Mouse (Mus musculus) urinary bladder, postnatal 10 days (tissue): ENCODE measurements around the gene Lrrc73.
A peak's percentile ranks its signal among the peaks of the same experiment; 100 is the strongest.

Experiments
- DNase-seq: peaks from one replicate; pipeline ENCODE4 v3.0.0; 2022; ENCODE audit warnings: low spot score

Gene Lrrc73

GRCm38 (mm10) chr17:46262201-46262694 is 8.9 kb downstream of the Lrrc73 start:
- no peak for DNase-seq

GRCm38 (mm10) chr17:46265502-46265901 is 12.2 kb downstream of the Lrrc73 start:
- no peak for DNase-seq

- no peak for DNase-seq
Measured at GRCm38 (mm10) chr17:46265918-46266618, 12.7 kb downstream of the Lrrc73 start.

DNA sequence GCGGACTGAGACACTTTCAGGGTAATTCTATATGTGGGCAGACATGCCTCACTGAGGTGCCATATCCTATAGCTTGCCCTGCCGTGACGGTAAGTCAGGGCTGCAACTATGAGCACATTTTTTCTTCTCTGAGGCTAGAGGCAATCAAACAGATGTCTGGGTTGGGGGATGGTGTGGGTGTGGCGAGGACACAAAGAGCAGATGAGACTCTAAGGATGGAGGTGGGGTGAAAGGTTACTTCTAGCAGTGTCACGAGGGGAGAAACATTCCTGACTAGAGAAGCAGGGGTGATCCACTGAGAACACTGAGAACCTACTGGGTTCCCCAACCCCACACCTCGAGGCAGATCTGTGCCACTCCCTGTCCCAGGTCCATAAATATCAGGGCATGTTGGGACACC is 13.7 kb downstream of the Lrrc73 start:
- DNase-seq, result no peak

DNA sequence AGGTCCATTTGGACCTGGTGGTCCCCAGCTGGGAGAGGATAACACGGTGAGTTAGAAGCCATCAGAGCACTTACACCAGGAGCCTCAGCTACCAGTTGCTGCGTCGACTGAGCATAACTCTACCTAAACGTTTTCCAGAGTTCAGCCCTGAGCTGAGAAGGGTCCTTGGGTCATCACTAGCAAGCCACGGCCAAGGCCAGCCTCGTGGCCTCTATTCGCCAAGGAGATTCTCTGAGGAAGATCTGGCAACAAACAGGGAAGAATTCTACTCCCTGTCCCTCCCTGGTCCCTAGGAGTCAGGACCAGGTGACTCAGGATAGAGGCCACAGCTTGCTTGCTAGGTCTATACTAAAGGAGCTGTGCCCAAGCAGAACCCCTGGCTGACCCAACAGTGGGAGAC is 14.2 kb downstream of the Lrrc73 start:
- no peak for DNase-seq

- no peak for DNase-seq
Measured at GRCm38 (mm10) chr17:46268026-46268720, 14.8 kb downstream of the Lrrc73 start.

DNA sequence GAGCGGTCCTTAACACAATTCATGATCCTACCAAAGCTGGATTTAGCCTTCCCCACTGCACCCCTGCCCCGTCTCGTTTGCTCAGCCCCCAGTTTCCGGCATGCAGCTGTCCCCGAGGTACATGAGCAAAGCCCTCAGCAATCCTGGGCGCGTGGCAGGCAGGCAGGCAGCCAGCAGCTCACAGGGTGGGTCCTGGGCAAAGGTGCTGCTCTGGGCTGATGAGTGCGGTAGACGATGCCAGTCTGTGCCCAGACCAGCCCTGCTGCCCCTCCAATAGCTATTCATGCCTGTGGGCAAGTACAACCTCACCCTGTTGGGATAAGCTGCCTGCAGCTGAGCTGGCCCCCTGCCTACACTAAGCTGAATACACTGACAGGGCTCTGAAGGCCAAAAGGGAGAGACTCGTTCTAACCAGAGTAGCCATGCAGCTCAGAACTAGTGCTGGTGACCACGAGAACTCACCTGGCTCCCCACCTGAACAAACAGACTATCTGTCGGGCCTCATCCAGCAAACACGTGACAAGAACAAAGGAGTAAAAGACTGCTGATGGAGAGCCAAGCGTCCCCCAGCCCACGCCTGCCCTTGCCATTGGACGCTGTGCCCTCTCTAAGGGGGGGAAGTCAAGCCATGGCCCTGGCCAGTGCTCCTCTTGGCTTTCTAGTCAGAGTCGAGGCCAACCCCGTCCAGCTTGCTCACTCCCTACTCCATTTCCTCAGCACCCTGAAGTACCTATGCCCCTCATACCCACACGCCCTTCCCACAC is 16.6 kb downstream of the Lrrc73 start:
- DNase-seq, result no peak

DNA sequence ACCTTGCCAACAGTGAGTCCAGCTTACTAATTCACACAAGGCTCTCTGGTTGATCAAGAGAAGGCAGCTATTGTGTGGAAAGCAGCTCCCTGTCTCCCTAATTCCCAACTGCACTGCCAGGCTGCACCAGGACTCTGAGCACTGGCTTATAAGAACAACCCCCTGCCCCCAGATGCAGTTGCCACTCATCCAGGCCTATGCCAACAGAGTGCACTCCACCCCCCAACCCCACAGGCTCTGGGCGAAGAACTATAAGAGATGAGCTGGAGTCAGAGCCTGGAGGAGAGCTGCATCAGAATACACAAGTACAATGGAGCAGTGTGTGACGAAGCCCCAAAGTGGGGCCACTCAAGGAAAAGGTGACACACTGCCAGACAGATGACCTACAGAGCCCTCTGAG is 18.7 kb downstream of the Lrrc73 start:
- DNase-seq, result no peak

DNA sequence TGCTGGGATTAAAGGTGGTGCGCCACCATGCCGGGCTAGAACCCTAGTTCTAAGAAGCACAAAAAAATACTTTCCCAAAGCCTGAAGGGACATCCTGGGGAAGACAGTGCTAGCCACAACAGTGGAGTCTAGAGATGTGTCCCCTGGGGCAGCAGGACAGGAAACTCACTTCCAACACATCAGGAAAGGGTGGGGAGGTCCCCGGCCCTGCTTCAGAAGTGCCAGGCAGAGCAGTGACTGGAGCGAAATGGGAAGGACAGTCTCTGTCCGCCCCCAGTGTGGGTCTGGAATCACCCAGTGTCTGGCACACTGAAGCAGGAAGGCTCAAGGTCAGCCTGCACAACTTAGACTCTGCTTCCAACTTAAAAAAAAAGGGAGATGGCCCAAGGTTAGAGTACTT is 19.3 kb downstream of the Lrrc73 start:
- DNase-seq, result no peak

DNA sequence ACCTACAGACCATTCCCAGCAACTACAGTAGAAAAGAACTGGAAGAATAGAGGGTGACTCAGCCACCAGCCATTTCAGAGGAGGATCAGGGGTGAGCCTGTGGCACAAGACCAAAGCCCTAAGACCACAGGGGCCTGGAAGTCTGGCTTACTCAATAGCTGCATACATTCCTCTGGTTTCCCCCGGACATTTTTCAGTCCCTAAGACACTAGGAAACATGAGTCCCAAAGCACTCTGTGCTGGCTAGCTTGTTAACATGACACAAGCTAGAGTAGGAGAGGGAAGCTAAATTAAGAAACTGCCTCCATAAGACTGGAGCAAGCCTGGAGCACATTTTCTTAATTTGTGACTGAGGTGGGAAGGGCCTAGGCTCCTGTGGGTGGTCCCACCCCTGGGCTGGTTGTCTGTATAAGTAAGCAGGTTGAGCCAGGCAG is 20.5 kb downstream of the Lrrc73 start:
- no peak for DNase-seq

DNA sequence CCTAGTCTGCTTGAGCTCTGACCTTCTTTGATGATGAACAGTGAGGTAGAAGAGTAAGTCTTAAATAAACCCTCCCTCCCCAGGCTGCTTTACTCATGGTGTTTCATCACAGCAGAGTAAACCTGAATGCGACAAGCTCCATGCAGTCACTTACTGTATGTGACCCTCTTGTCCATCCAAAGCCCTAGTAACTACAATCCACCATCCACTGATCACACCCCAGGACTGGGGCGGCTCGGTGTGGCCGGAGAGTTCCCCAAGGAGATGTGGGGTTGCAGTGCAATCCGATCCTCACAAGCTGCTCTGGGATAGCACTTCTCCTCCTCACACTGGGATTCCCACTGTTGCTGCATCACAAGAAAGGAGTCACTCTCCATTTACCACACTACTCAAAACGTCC is 21.1 kb downstream of the Lrrc73 start:
- DNase-seq, result no peak

GRCm38 (mm10) chr17:46275034-46275433 is 21.7 kb downstream of the Lrrc73 start:
- no peak for DNase-seq

DNA sequence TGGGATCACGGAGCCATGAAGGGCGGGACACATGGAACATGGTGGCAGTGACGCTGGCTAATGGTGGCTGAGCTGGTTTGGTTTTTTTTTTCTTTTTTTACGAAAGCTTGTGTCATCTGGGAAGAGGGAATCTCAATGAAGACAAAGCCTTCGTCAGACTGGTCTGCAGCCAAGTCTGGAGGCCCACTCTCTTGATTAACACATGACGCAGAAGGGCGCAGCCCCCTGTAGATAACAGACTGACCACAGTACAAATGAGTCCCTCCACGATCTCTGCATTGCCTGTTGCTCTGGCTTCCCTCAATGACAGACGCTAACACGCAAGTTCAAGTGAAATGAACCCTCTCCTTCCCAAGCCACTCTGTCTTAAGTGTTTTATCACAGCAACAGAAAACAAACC is 22.2 kb downstream of the Lrrc73 start:
- no peak for DNase-seq

DNA sequence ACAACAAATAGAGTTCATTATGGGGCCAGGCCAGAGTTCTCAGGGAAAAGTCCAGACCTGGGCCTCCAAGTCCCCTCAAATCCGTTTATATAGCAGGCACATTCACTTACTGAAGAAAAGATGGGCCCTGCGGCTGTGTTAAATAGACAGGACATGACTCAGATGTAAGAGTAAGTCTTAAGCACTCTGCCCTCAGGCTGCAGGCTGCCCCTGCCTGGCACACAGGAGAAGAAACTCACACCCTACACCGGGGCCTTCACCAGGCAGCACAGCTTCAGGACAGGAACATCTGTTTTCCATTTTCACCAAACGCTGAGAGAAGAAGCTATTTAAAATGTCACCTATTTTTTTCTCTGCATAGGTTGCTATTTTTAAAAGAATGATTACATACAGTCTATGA is 24.3 kb downstream of the Lrrc73 start:
- DNase-seq, result no peak

- no peak for DNase-seq
Measured at GRCm38 (mm10) chr17:46278011-46278765, 24.9 kb downstream of the Lrrc73 start.

DNA sequence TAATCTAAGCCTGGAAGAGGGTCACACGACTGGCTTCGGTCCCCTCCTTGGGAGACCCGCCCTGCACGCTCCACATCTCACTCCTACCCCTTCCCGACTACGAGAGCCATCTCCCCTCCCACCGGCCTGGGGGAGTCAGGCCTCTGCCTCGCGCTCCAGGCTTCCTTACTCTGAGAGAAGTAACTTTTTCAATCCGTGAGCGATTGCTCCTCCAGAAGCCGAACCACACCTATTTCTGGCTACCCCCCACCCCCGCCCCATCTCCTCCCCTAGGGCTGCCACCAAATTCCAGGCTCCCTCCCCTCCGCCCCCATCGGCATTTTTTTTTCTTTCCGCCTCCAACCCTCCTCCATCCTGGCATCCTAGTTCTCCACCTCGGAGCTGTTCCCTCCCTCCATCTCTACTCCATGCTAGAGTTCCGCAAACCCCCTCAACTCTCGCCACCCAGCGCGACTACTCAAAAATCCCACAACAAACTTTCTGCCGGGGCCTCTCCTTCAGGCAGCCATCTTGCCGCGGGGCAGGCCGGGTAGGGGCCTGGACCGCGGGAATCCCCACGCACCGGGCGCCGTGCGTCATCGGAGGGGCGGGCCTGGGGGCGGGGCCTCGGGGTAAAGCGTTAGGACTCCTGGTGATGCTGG is 29.3 kb downstream of the Lrrc73 start, which contains the start of gene Tjap1:
Tjap1 (minus strand) TSS at position 544 of the 641 bp plus-strand sequence.
- DNase-seq, result peak; percentile 61

- DNase-seq, result no peak
Measured at GRCm38 (mm10) chr17:46283140-46283539, 29.8 kb downstream of the Lrrc73 start.

DNA sequence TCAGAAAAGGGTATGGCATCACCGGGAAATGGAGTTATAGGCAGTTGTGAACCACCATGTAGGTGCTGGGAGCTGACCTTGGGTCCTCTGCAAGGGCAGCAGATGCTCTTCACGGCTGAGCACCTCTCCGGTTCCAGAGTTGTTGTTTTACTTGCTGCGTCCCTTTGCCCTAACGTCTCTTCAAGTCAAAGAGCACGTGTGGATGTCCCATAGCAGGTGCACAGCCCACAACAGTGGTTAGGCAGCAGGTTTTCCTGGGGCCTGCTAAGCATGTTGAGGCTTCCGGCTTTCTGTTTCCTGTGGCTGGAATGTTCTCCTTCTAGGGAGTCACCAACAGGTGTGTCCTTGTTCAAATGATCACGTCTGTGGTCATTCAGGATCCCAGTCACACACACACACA is 30.6 kb downstream of the Lrrc73 start:
- no peak for DNase-seq

- no peak for DNase-seq
Measured at GRCm38 (mm10) chr17:46284653-46285052, 31.3 kb downstream of the Lrrc73 start.

DNA sequence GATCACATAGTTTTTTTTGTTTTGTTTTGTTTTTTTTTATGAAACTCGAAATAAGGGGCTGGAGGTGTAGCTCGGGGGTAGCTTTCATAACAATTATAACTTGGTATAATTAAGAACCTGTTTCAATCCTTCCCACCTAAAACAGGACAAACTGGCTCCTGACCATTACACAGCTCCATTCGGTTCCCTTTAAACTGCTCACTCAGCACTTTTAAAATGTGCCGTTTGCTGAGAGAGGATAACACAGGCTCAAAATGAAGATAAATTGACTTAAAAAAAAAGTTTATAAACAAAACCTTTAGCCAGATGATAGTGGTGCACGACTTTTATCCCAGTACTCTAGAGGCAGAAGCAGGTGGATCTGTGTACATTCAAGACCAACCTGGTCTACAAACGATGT is 32.1 kb downstream of the Lrrc73 start:
- DNase-seq, result no peak

DNA sequence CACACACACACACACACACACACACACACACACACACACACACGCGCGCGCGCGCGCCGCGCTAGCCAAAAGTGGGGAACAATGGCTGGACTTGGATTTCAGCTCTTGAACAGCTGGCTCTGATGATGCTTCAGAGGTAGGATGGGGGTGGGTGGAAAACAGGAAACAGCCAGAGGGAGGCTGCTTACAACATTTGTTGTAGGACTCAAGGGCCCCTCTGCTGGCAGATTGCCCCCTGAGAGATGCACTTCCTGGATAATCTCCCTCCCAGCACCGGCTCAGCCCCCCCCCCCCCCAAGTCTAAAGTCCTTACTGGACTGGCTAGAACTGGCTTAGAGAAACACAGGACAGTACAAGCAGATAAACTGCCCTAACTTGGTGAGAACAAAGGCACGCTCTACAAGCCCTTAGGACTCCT is 34.4 kb downstream of the Lrrc73 start:
- no peak for DNase-seq
